Mouse (Mus musculus): ENCODE measurements at regions not wholly inside any gene's neighbourhood (a gene's known extent, or its start where the extent isn't known, plus 50 kb on each side); places are given as distances from the start of the nearest gene placed in this dataset.

- no peak for TF ChIP-seq CTCF (IDR thresholded peaks at IDR 0.05; ENCODE audit: control insufficient read depth, insufficient read depth, insufficient read length)
- TF ChIP-seq USF1 (IDR thresholded peaks at IDR 0.05; ENCODE audit: low read depth) = no peak
- no peak for TF ChIP-seq MYOG (IDR thresholded peaks at IDR 0.05; ENCODE audit: control insufficient read depth, extremely low read depth, insufficient read length)
- TF ChIP-seq MYOD1 (IDR thresholded peaks at IDR 0.05; ENCODE audit: control insufficient read depth, insufficient read length, low read depth) = no peak
- no peak for TF ChIP-seq CEBPB (IDR thresholded peaks at IDR 0.05; ENCODE audit: low read depth)
- TF ChIP-seq MAX (IDR thresholded peaks at IDR 0.05) = no peak
- TF ChIP-seq FOSL1 (IDR thresholded peaks at IDR 0.05; ENCODE audit: insufficient read depth, low read length, poor library complexity, severe bottlenecking) = no peak
Observed at GRCm38 (mm10) chr19:59709180-59709579, 234.3 kb downstream of the Rab11fip2 start.
